Comparison of ENCODE assay signal across 8 mouse cellular contexts in genomic region chr7:80535009-80535744, GRCm38 (mm10). TPM values are rescaled to one million over a fixed set of nuclear protein-coding genes. Genes with fewer than 3 reads are reported as not detected.
DNase-seq lines count a peak whose midpoint lies in the region; ATAC-seq lines count a peak whose summit lies in the region.

Gene Blm (minus strand): TSS chr7:80535119.

- H3K36me3 ChIP-seq in hindbrain, embryonic 15.5 days, result no peaks in the 10 kb centered on the region

- peak within 1 kb of the TSS; percentile 80 for H3K4me3 ChIP-seq in hindbrain, embryonic 15.5 days

- peaks cover 9% of the 10 kb centered on the region for H3K4me1 ChIP-seq in hindbrain, embryonic 15.5 days (replicated peaks)

- peak; percentile 100 for ATAC-seq in hindbrain, embryonic 15.5 days (ENCODE audit: low FRiP score, low read depth)

- WGBS in hindbrain, embryonic 15.5 days, result under 1% methylated on average over 43 of the region's 43 CpGs

- H3K27ac ChIP-seq in hindbrain, embryonic 15.5 days (replicated peaks), result peak within 1 kb of the TSS; percentile 88

- H3K27me3 ChIP-seq in hindbrain, embryonic 15.5 days, result no peaks in the 10 kb centered on the region

- H3K4me2 ChIP-seq in hindbrain, embryonic 15.5 days, result peak within 1 kb of the TSS; percentile 98

- H3K9ac ChIP-seq in hindbrain, embryonic 15.5 days, result peak within 1 kb of the TSS; percentile 69

- H3K9me3 ChIP-seq in hindbrain, embryonic 15.5 days, result no peaks in the 10 kb centered on the region

- DNase-seq in T-cell, adult 2 months (ENCODE audit: low spot score), result peak; percentile 98
- peak; percentile 96 to 97 for DNase-seq in cerebellum, postnatal 36 days
- peak; percentile 95 to 97 for DNase-seq in frontal cortex, postnatal 36 days (ENCODE audit: low spot score in 2 of 2)
- DNase-seq in left cerebral cortex, adult 11 months (ENCODE audit: low spot score), result peak; percentile 96
- peak; percentile 97 to 98 for DNase-seq in lung, postnatal 4 days
- peak; percentile 94 for DNase-seq in retina, postnatal 7 days (ENCODE audit: low read depth, low spot score)
- DNase-seq in urinary bladder, adult 2 months (ENCODE audit: low spot score), result peak; percentile 79

RNA-seq across cellular contexts. Expression of gene Blm, which starts in this region (rescaled TPM):
- 8.9 and 9.0 TPM in 2 replicates for polyA plus RNA-seq in hindbrain, embryonic 15.5 days (2015; fragmentation: Nextera tagmentation; extraction: Ambion mirVana)
- polyA plus RNA-seq in urinary bladder, adult 2 months (2012; rRNA removed), result 2.3 and 2.7 TPM in 2 replicates

Comparison
In these comparisons a context has a peak if more than half of its experiments do, and no peak if none do; other contexts are left out.
1. Peak in every context shown above with its lines: DNase-seq, ATAC-seq, H3K4me3 ChIP-seq and H3K27ac ChIP-seq.